Mouse (Mus musculus) cortical plate, adult 2 months (tissue): Measurements from ENCODE around the gene Prnp.

Source experiments
- CTCF ChIP-seq: fragments of 200-500 bp; IDR thresholded peaks from 2 replicates; pipeline ENCODE4 v1.5.1; 2011; ENCODE audit warnings: mild to moderate bottlenecking, control low read depth, low read length; ENCODE audit not compliant: insufficient read depth; ENCODE audit errors: extremely low read depth
- POLR2A ChIP-seq: fragments of 200-500 bp; IDR thresholded peaks from 2 replicates; pipeline ENCODE4 v1.6.1; 2011; ENCODE audit warnings: mild to moderate bottlenecking, low read length, control low read depth; ENCODE audit not compliant: insufficient read depth; ENCODE audit errors: extremely low read depth

DNA sequence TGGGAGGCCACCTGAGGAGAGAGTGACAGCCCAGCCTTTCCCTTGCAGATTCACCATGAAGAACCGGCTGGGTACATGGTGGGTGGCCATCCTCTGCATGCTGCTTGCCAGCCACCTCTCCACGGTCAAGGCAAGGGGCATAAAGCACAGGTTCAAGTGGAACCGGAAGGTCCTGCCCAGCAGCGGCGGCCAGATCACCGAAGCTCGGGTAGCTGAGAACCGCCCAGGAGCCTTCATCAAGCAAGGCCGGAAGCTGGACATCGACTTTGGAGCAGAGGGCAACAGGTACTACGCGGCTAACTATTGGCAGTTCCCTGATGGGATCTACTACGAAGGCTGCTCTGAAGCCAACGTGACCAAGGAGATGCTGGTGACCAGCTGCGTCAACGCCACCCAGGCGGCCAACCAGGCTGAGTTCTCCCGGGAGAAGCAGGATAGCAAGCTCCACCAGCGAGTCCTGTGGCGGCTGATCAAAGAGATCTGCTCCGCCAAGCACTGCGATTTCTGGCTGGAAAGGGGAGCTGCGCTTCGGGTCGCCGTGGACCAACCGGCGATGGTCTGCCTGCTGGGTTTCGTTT, 43.3 kb downstream of the Prnp start:
- no peak for TF ChIP-seq POLR2A
- TF ChIP-seq CTCF = no peak
